Mouse (Mus musculus): Measurements from ENCODE around the gene Commd9. TPM values are rescaled to one million over a fixed set of nuclear protein-coding genes. Genes with fewer than 3 reads are reported as not detected.
A peak's percentile ranks its signal among the peaks of the same experiment; 100 is the strongest.

The Commd9 gene
- polyA plus RNA-seq, 1 experiment from 2014 or later = 62.2 TPM

- WGBS = 85% methylated on average over 4 of the region's 4 CpGs
- no peak for DNase-seq (ENCODE audit: extremely low spot score, low spot score)
Measured at GRCm38 (mm10) chr2:101923181-101923580, 37.1 kb downstream of the Commd9 start.

GRCm38 (mm10) chr2:101925183-101925582, 39.1 kb downstream of the Commd9 start:
- no peak overlapping the region for H3K4me3 ChIP-seq
- no peak for DNase-seq (ENCODE audit: extremely low spot score, low spot score)
- no peak overlapping the region for H3K27ac ChIP-seq
- peaks cover 13% of the 10 kb centered on the region for H3K4me1 ChIP-seq
- no peaks in the 10 kb centered on the region for H3K36me3 ChIP-seq (replicated peaks)
- 80% methylated on average over 3 of the region's 3 CpGs for WGBS
- no peaks in the 10 kb centered on the region for H3K27me3 ChIP-seq (ENCODE audit: poor library complexity, severe bottlenecking)
- no peaks in the 10 kb centered on the region for H3K9me3 ChIP-seq

More at GRCm38 (mm10) chr2:101923181-101923580, 37.1 kb downstream of the Commd9 start:
- no peak overlapping the region for H3K27ac ChIP-seq
- H3K9me3 ChIP-seq = no peaks in the 10 kb centered on the region
- H3K4me3 ChIP-seq = no peak overlapping the region
- no peaks in the 10 kb centered on the region for H3K27me3 ChIP-seq (ENCODE audit: poor library complexity, severe bottlenecking)
- peaks cover 20% of the 10 kb centered on the region for H3K4me1 ChIP-seq
- H3K36me3 ChIP-seq (replicated peaks) = no peaks in the 10 kb centered on the region

- 68% methylated on average over 12 of the region's 12 CpGs for WGBS
- H3K27ac ChIP-seq = peak overlapping the region; percentile 31; the same call in 1 of the 2 replicates
Measured at GRCm38 (mm10) chr2:101925591-101926188, 39.6 kb downstream of the Commd9 start.

GRCm38 (mm10) chr2:101932169-101932936, 46.3 kb downstream of the Commd9 start:
- no peaks in the 10 kb centered on the region for H3K9me3 ChIP-seq
- H3K27me3 ChIP-seq (ENCODE audit: poor library complexity, severe bottlenecking) = no peaks in the 10 kb centered on the region
- H3K36me3 ChIP-seq (replicated peaks) = no peaks in the 10 kb centered on the region
- H3K27ac ChIP-seq = no peak overlapping the region
- DNase-seq (ENCODE audit: extremely low spot score, low spot score) = no peak
- no peak overlapping the region for H3K4me3 ChIP-seq
- 89% methylated on average over 14 of the region's 14 CpGs for WGBS
- H3K4me1 ChIP-seq = no peaks in the 10 kb centered on the region

More at GRCm38 (mm10) chr2:101925591-101926188, 39.6 kb downstream of the Commd9 start:
- no peaks in the 10 kb centered on the region for H3K27me3 ChIP-seq (ENCODE audit: poor library complexity, severe bottlenecking)
- peaks cover 10% of the 10 kb centered on the region for H3K4me1 ChIP-seq
- no peak overlapping the region for H3K4me3 ChIP-seq
- DNase-seq (ENCODE audit: extremely low spot score, low spot score) = no peak
- H3K36me3 ChIP-seq (replicated peaks) = no peaks in the 10 kb centered on the region
- no peaks in the 10 kb centered on the region for H3K9me3 ChIP-seq

GRCm38 (mm10) chr2:101933301-101933700, 47.3 kb downstream of the Commd9 start:
- Histone ChIP-seq H3K4me3 (no peak overlapping the region), H3K27me3 (ENCODE audit: poor library complexity, severe bottlenecking) (no peaks in the 10 kb centered on the region), H3K27ac (no peak overlapping the region), H3K4me1 (no peaks in the 10 kb centered on the region), H3K9me3 (no peaks in the 10 kb centered on the region), H3K36me3 (replicated peaks) (no peaks in the 10 kb centered on the region)
- no peak for DNase-seq (ENCODE audit: extremely low spot score, low spot score)
- 85% methylated on average over 3 of the region's 3 CpGs for WGBS

GRCm38 (mm10) chr2:101935006-101935405, 49.0 kb downstream of the Commd9 start:
- Histone ChIP-seq H3K9me3 (peaks cover 8% of the 10 kb centered on the region; the same call in 1 of the 2 replicates), H3K4me3 (no peak overlapping the region), H3K4me1 (no peaks in the 10 kb centered on the region), H3K36me3 (replicated peaks) (no peaks in the 10 kb centered on the region), H3K27ac (no peak overlapping the region), H3K27me3 (ENCODE audit: poor library complexity, severe bottlenecking) (no peaks in the 10 kb centered on the region)
- DNase-seq (ENCODE audit: extremely low spot score, low spot score) = no peak
- 98% methylated on average over 1 of the region's 1 CpGs for WGBS

- no peaks in the 10 kb centered on the region for H3K9me3 ChIP-seq
- peaks cover 47% of the 10 kb centered on the region for H3K36me3 ChIP-seq (replicated peaks)
- 55% methylated on average over 7 of the region's 7 CpGs for WGBS
- H3K4me1 ChIP-seq = peaks cover 33% of the 10 kb centered on the region
- no peak overlapping the region for H3K4me3 ChIP-seq
- DNase-seq (ENCODE audit: extremely low spot score, low spot score) = no peak
- H3K27ac ChIP-seq = peak overlapping the region; percentile 56; the same call in 1 of the 2 replicates
- no peaks in the 10 kb centered on the region for H3K27me3 ChIP-seq (ENCODE audit: poor library complexity, severe bottlenecking)
Measured at GRCm38 (mm10) chr2:101950716-101951520, 64.9 kb downstream of the Commd9 start.

Other genes with a start within 250 kb of the Commd9 start
- gene Rag1, start 236.7 kb upstream of the Commd9 start, polyA plus RNA-seq (2016; fragmentation: Nextera tagmentation; extraction: Ambion mirVana) = not detected in 2 replicates
- gene B230118H07Rik, start 236.7 kb upstream of the Commd9 start, polyA plus RNA-seq (2016; fragmentation: Nextera tagmentation; extraction: Ambion mirVana) = 61.3 and 65.8 TPM in 2 replicates
- 17.9 and 18.5 TPM in 2 replicates for gene Traf6, start 207.8 kb upstream of the Commd9 start, polyA plus RNA-seq (2016; fragmentation: Nextera tagmentation; extraction: Ambion mirVana)
- 24.4 and 25.4 TPM in 2 replicates for gene Prr5l, start 3.2 kb upstream of the Commd9 start, polyA plus RNA-seq (2016; fragmentation: Nextera tagmentation; extraction: Ambion mirVana)